Mouse (Mus musculus) liver, postnatal 0 days (tissue): Measurements from ENCODE around the gene Chd9.

Experiments used
- CTCF ChIP-seq: sonication (generic); IDR thresholded peaks from 2 replicates; pipeline ENCODE4 v1.5.1; 2016; ENCODE audit warnings: antibody characterized with exemption, low read depth
- EP300 ChIP-seq: IDR thresholded peaks from 2 replicates; pipeline ENCODE4 v1.6.1; 2016; ENCODE audit warnings: antibody characterized with exemption, low read depth, mild to moderate bottlenecking

DNA sequence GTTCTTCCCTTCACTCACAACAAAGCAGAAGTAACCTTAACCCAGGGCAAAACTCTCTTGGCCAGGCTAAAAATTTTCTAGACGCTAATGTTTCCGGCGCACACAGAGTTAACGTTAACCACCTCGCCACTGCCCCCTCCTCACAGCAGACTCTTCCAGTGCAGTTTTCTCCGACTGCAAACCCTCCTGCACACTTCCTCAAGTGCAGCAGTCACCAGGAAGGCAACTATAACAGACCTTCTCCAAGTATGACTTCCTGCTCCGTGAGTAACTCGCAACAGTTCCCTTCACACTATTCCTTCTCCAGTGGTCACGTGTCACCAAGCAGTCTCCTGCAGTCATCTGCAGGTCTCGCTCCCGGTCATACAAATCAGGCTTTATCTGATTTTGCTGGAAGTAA, 104.8 kb downstream of the Chd9 start:
- TF ChIP-seq CTCF: no peak
- no peak for TF ChIP-seq EP300
